Mouse (Mus musculus) intestine, embryonic 14.5 days (tissue): ENCODE measurements around the gene Atxn10. TPM values are rescaled to one million over a fixed set of nuclear protein-coding genes. Genes with fewer than 3 reads are reported as not detected.

ENCODE experiments used
- ATAC-seq: fragments of 200-750 bp; cut with Nextera tagmentation; replicated peaks from 2 replicates; pipeline ENCODE4 v1.8.0; 2017; ENCODE audit warnings: low read depth, moderate number of reproducible peaks, moderate TSS enrichment, moderate library complexity; ENCODE audit not compliant: low FRiP score, low TSS enrichment
- DNase-seq: peaks from one replicate; pipeline ENCODE4 v3.0.0-alpha.2; 2018; ENCODE audit warnings: low spot score
- H3K27ac ChIP-seq: fragments of 300-500 bp; sonication (generic); 2 replicates; pipeline ENCODE4 v1.5.1; 2014; ENCODE audit warnings: low read depth, mild to moderate bottlenecking, control low read depth
- H3K27me3 ChIP-seq: fragments of 300-500 bp; sonication (generic); replicated peaks from 2 replicates; pipeline ENCODE4 v1.6.1; 2014; ENCODE audit warnings: low read length, control low read depth; ENCODE audit not compliant: control insufficient read depth, insufficient read depth
- H3K36me3 ChIP-seq: fragments of 300-500 bp; sonication (generic); 2 replicates; pipeline ENCODE4 v1.6.1; 2014; ENCODE audit warnings: low read length, control low read depth; ENCODE audit not compliant: control insufficient read depth, insufficient read depth
- H3K4me1 ChIP-seq: fragments of 300-500 bp; sonication (generic); replicated peaks from 2 replicates; pipeline ENCODE4 v1.6.1; 2014; ENCODE audit warnings: low read length, control low read depth, mixed read lengths; ENCODE audit not compliant: control insufficient read depth, insufficient read depth
- H3K4me2 ChIP-seq: fragments of 300-500 bp; sonication (generic); 2 replicates; pipeline ENCODE4 v1.6.1; 2014; ENCODE audit warnings: low read length
- H3K4me3 ChIP-seq: fragments of 300-500 bp; sonication (generic); 2 replicates; pipeline ENCODE4 v1.5.1; 2014; ENCODE audit warnings: low read depth, low read length, control low read depth, mixed read lengths
- H3K9ac ChIP-seq: fragments of 300-500 bp; sonication (generic); 2 replicates; pipeline ENCODE4 v1.6.1; 2014; ENCODE audit warnings: mild to moderate bottlenecking, low read length
- H3K9me3 ChIP-seq: fragments of 300-500 bp; sonication (generic); 2 replicates; pipeline ENCODE4 v1.6.1; 2016; ENCODE audit warnings: low read length, control low read depth; ENCODE audit not compliant: control insufficient read depth
- WGBS: fragments of 180-500 bp; shearing (Covaris S2); extraction: QIAGEN DNeasy Blood & Tissue Kit; methylation state at CpG from one replicate; pipeline ENCODE4 v1.1.7; 2014; 5-methylcytosine and 5-hydroxymethylcytosine counted together
- polyA plus RNA-seq: library from polyadenylated mRNA; unstranded; fragments of >200 nt; fragmentation: Nextera tagmentation; extraction: Ambion mirVana; gene quantifications from 2 replicates; pipeline ENCODE4 v1.2.1, GENCODE M21; 2014

Atxn10 gene
- polyA plus RNA-seq: 253 and 275 TPM in 2 replicates

- ATAC-seq (no peak; the same call in 1 of the 2 replicates), DNase-seq (peak; percentile 65)
- Histone ChIP-seq H3K27me3 (no peaks in the 10 kb centered on the region), H3K4me3 (peak within 1 kb of the TSS; percentile 91), H3K9ac (peak within 1 kb of the TSS; percentile 91), H3K4me2 (peak within 1 kb of the TSS; percentile 79), H3K4me1 (peaks cover 12% of the 10 kb centered on the region), H3K9me3 (no peaks in the 10 kb centered on the region), H3K36me3 (no peaks in the 10 kb centered on the region), H3K27ac (peak within 1 kb of the TSS; percentile 97)
- WGBS: 26% methylated on average over 6 of the region's 19 CpGs
These were observed at the start of gene Atxn10 for GRCm38 (mm10) chr15:85335671-85336300. Gene Atxn10 (plus strand): TSS chr15:85336245.

- Histone ChIP-seq H3K27ac (no peak overlapping the region), H3K4me3 (no peak overlapping the region), H3K36me3 (no peaks in the 10 kb centered on the region), H3K4me2 (no peak overlapping the region), H3K4me1 (peaks cover 22% of the 10 kb centered on the region), H3K9ac (no peak overlapping the region), H3K9me3 (no peaks in the 10 kb centered on the region), H3K27me3 (no peaks in the 10 kb centered on the region)
- WGBS: 84% methylated on average over 3 of the region's 3 CpGs
- ATAC-seq: no peak
- no peak for DNase-seq
These were observed 41.4 kb upstream of the Atxn10 start for GRCm38 (mm10) chr15:85294632-85295031.

GRCm38 (mm10) chr15:85295544-85295943, 40.5 kb upstream of the Atxn10 start:
- DNase-seq: no peak

GRCm38 (mm10) chr15:85295977-85296376, 40.1 kb upstream of the Atxn10 start:
- Histone ChIP-seq H3K4me3 (no peak overlapping the region), H3K9ac (no peak overlapping the region), H3K27ac (no peak overlapping the region), H3K27me3 (no peaks in the 10 kb centered on the region), H3K36me3 (no peaks in the 10 kb centered on the region), H3K4me2 (no peak overlapping the region), H3K4me1 (peaks cover 22% of the 10 kb centered on the region), H3K9me3 (no peaks in the 10 kb centered on the region)
- ATAC-seq (no peak), DNase-seq (no peak)
- 49% methylated on average over 2 of the region's 2 CpGs for WGBS

More at GRCm38 (mm10) chr15:85295544-85295943, 40.5 kb upstream of the Atxn10 start:
- no peak overlapping the region for H3K9ac ChIP-seq
- no peak overlapping the region for H3K27ac ChIP-seq
- no peak for ATAC-seq
- no peaks in the 10 kb centered on the region for H3K9me3 ChIP-seq
- H3K36me3 ChIP-seq: no peaks in the 10 kb centered on the region
- peaks cover 22% of the 10 kb centered on the region for H3K4me1 ChIP-seq
- 55% methylated on average over 8 of the region's 8 CpGs for WGBS
- H3K27me3 ChIP-seq: no peaks in the 10 kb centered on the region
- H3K4me3 ChIP-seq: no peak overlapping the region
- H3K4me2 ChIP-seq: no peak overlapping the region

- ATAC-seq (no peak), DNase-seq (no peak)
- Histone ChIP-seq H3K9me3 (no peaks in the 10 kb centered on the region), H3K36me3 (no peaks in the 10 kb centered on the region), H3K4me2 (no peak overlapping the region), H3K27me3 (no peaks in the 10 kb centered on the region), H3K4me3 (no peak overlapping the region), H3K9ac (no peak overlapping the region), H3K27ac (no peak overlapping the region), H3K4me1 (peaks cover 22% of the 10 kb centered on the region)
- WGBS: 69% methylated on average over 3 of the region's 3 CpGs
These were observed 39.5 kb upstream of the Atxn10 start for GRCm38 (mm10) chr15:85296538-85296937.

- no peaks in the 10 kb centered on the region for H3K9me3 ChIP-seq
- peak overlapping the region; percentile 33 for H3K4me2 ChIP-seq
- no peak for DNase-seq
- H3K9ac ChIP-seq: 0 out of 2 replicates have a peak overlapping the region, but pooled peaks have one; percentile 8
- ATAC-seq: no peak
- no peak overlapping the region for H3K27ac ChIP-seq
- 26% methylated on average over 17 of the region's 17 CpGs for WGBS
- H3K4me3 ChIP-seq: no peak overlapping the region
- no peaks in the 10 kb centered on the region for H3K36me3 ChIP-seq
- H3K27me3 ChIP-seq: no peaks in the 10 kb centered on the region
- peaks cover 22% of the 10 kb centered on the region for H3K4me1 ChIP-seq
These were observed 37.8 kb upstream of the Atxn10 start for GRCm38 (mm10) chr15:85298167-85298781.

GRCm38 (mm10) chr15:85298946-85299345, 37.1 kb upstream of the Atxn10 start:
- no peak overlapping the region for H3K27ac ChIP-seq
- H3K4me1 ChIP-seq: peaks cover 22% of the 10 kb centered on the region
- H3K27me3 ChIP-seq: no peaks in the 10 kb centered on the region
- H3K36me3 ChIP-seq: no peaks in the 10 kb centered on the region
- DNase-seq (no peak), ATAC-seq (no peak)
- no peak overlapping the region for H3K9ac ChIP-seq
- 0 out of 2 replicates have a peak overlapping the region, but pooled peaks have one; percentile 33 for H3K4me2 ChIP-seq
- WGBS: 83% methylated on average over 9 of the region's 9 CpGs
- H3K4me3 ChIP-seq: no peak overlapping the region
- H3K9me3 ChIP-seq: no peaks in the 10 kb centered on the region

GRCm38 (mm10) chr15:85303241-85303640, 32.8 kb upstream of the Atxn10 start:
- ATAC-seq (no peak), DNase-seq (no peak)
- no peak overlapping the region for H3K27ac ChIP-seq
- H3K4me1 ChIP-seq: peaks cover 6% of the 10 kb centered on the region
- no peak overlapping the region for H3K4me2 ChIP-seq
- no peaks in the 10 kb centered on the region for H3K36me3 ChIP-seq
- no peak overlapping the region for H3K4me3 ChIP-seq
- H3K9ac ChIP-seq: no peak overlapping the region
- 79% methylated on average over 4 of the region's 4 CpGs for WGBS
- no peaks in the 10 kb centered on the region for H3K9me3 ChIP-seq
- no peaks in the 10 kb centered on the region for H3K27me3 ChIP-seq
